Mouse (Mus musculus): Measurements from ENCODE around the gene Fgfr2. TPM values are rescaled to one million over a fixed set of nuclear protein-coding genes. Genes with fewer than 3 reads are reported as not detected.

Gene Fgfr2
- polyA plus RNA-seq, 1 experiment, result 3.0 TPM

GRCm38 (mm10) chr7:131602106-131602505 is 1521.0 kb downstream of the Fgfr2 start:
- Histone ChIP-seq H3K4me1 (ENCODE audit: control insufficient read depth, insufficient read depth, low read length) (peaks cover 1% of the 10 kb centered on the region; the same call in 1 of the 2 replicates), H3K36me3 (ENCODE audit: control insufficient read depth, insufficient read depth, low read length) (no peaks in the 10 kb centered on the region), H3K4me3 (ENCODE audit: control insufficient read depth, low read depth, low read length) (no peak overlapping the region), H3K27ac (ENCODE audit: control insufficient read depth, insufficient read depth, low read depth, low read length) (no peak overlapping the region), H3K27me3 (ENCODE audit: control insufficient read depth, insufficient read depth, low read length) (no peaks in the 10 kb centered on the region)
- TF ChIP-seq POLR2A (IDR thresholded peaks at IDR 0.05; ENCODE audit: control insufficient read depth, low read depth, low read length) (no peak), CTCF (IDR thresholded peaks at IDR 0.05; ENCODE audit: control insufficient read depth, insufficient read depth, insufficient replicate concordance, low read depth, low read length) (no peak)

- no peak overlapping the region for H3K4me3 ChIP-seq (ENCODE audit: control insufficient read depth, low read depth, low read length)
- no peaks in the 10 kb centered on the region for H3K27me3 ChIP-seq (ENCODE audit: control insufficient read depth, insufficient read depth, low read length)
- H3K27ac ChIP-seq (ENCODE audit: control insufficient read depth, insufficient read depth, low read depth, low read length), result no peak overlapping the region
- no peaks in the 10 kb centered on the region for H3K4me1 ChIP-seq (ENCODE audit: control insufficient read depth, insufficient read depth, low read length)
- TF ChIP-seq CTCF (IDR thresholded peaks at IDR 0.05; ENCODE audit: control insufficient read depth, insufficient read depth, insufficient replicate concordance, low read depth, low read length), result no peak
- H3K36me3 ChIP-seq (ENCODE audit: control insufficient read depth, insufficient read depth, low read length), result no peaks in the 10 kb centered on the region
These were observed 1524.7 kb downstream of the Fgfr2 start for GRCm38 (mm10) chr7:131598483-131598824.

DNA sequence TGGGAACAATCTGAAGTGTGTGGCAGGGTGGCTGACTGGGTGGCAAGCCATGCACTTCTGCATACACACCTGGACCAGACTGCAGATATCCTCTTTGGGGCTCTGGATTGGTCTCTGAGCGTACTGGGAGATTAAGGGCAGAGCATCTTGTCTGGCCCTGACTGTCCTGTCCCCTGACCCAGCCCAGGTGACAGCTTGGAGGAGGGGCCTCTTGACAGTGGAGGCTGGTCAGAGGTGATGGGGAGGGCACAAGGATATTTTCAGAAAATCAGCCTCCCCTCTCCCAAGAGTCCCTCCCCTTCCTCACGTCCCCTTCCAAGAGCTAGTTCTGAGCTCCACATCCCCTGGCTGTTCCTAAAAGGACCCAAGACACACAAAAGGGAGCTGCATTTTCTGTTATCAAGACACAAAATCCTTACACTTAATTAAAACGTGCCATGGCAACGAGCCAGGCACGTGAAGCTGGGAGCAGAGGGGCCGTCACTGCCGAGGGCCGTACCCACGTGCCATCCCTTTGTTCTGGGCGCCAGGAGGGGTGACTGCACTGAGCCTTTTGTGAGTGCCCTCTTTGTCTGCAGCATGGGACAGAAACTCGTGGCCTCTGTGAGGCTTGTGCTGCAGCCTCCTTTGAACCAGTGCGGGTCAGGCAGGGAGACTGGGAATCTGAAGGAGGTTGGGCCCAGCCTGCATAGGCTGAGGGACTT is 1525.2 kb downstream of the Fgfr2 start:
- Histone ChIP-seq H3K27me3 (ENCODE audit: control insufficient read depth, insufficient read depth, low read length) (no peaks in the 10 kb centered on the region), H3K4me1 (ENCODE audit: control insufficient read depth, insufficient read depth, low read length) (no peaks in the 10 kb centered on the region), H3K27ac (ENCODE audit: control insufficient read depth, insufficient read depth, low read depth, low read length) (no peak overlapping the region), H3K4me3 (ENCODE audit: control insufficient read depth, low read depth, low read length) (no peak overlapping the region), H3K36me3 (ENCODE audit: control insufficient read depth, insufficient read depth, low read length) (no peaks in the 10 kb centered on the region)
- TF ChIP-seq CTCF (IDR thresholded peaks at IDR 0.05; ENCODE audit: control insufficient read depth, insufficient read depth, insufficient replicate concordance, low read depth, low read length) (no peak), POLR2A (IDR thresholded peaks at IDR 0.05; ENCODE audit: control insufficient read depth, low read depth, low read length) (no peak)

DNA sequence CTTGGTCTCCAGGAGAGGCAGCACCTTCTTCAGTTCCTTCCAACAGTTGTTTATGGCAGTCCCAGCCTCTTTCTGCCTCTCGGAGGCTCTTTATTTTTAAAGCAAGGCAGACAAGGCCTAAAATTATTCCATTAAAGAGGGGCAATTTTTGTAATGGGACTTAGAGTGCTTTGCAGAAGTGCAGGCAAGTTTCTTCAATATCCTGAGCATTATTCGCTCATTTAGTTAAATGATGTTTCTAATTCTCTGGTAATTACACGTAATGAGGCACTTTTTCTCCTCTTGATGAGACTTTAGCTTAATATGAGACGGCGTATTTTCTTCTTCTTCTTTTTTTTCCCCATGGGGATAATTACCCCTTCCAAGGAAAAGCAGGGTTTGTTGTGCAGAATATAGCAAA is 1537.6 kb downstream of the Fgfr2 start:
- Histone ChIP-seq H3K27ac (ENCODE audit: control insufficient read depth, insufficient read depth, low read depth, low read length) (no peak overlapping the region), H3K36me3 (ENCODE audit: control insufficient read depth, insufficient read depth, low read length) (no peaks in the 10 kb centered on the region), H3K4me1 (ENCODE audit: control insufficient read depth, insufficient read depth, low read length) (no peaks in the 10 kb centered on the region), H3K4me3 (ENCODE audit: control insufficient read depth, low read depth, low read length) (no peak overlapping the region), H3K27me3 (ENCODE audit: control insufficient read depth, insufficient read depth, low read length) (no peaks in the 10 kb centered on the region)
- TF ChIP-seq POLR2A (IDR thresholded peaks at IDR 0.05; ENCODE audit: control insufficient read depth, low read depth, low read length) (no peak), CTCF (IDR thresholded peaks at IDR 0.05; ENCODE audit: control insufficient read depth, insufficient read depth, insufficient replicate concordance, low read depth, low read length) (no peak)

- Histone ChIP-seq H3K27me3 (ENCODE audit: control insufficient read depth, insufficient read depth, low read length) (no peaks in the 10 kb centered on the region), H3K4me1 (ENCODE audit: control insufficient read depth, insufficient read depth, low read length) (no peaks in the 10 kb centered on the region), H3K27ac (ENCODE audit: control insufficient read depth, insufficient read depth, low read depth, low read length) (no peak overlapping the region), H3K36me3 (ENCODE audit: control insufficient read depth, insufficient read depth, low read length) (no peaks in the 10 kb centered on the region), H3K4me3 (ENCODE audit: control insufficient read depth, low read depth, low read length) (no peak overlapping the region)
- TF ChIP-seq CTCF (IDR thresholded peaks at IDR 0.05; ENCODE audit: control insufficient read depth, insufficient read depth, insufficient replicate concordance, low read depth, low read length), result no peak
- TF ChIP-seq POLR2A (IDR thresholded peaks at IDR 0.05; ENCODE audit: control insufficient read depth, low read depth, low read length), result no peak
These were observed 1541.0 kb downstream of the Fgfr2 start for GRCm38 (mm10) chr7:131582178-131582577.

DNA sequence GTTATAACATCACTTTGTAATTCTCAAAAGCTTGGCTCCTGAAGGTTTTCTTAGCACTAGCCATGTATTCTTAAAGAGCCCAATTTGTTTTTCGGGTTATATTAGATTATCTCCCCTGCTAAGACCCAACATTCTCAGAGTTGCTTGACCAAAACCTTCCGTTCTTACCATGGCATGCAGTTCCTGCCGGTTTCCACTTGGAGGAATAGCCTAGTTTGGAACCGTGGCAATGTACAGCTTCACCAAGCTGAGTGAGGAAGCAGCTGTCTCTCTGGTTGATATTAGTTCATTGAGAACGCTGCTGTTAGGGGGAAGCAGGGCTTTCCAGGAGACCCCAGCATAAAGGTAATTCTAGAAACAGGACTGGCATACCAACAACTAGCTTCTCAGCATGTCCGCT is 1547.9 kb downstream of the Fgfr2 start:
- no peak for TF ChIP-seq POLR2A (IDR thresholded peaks at IDR 0.05; ENCODE audit: control insufficient read depth, low read depth, low read length)
- TF ChIP-seq CTCF (IDR thresholded peaks at IDR 0.05; ENCODE audit: control insufficient read depth, insufficient read depth, insufficient replicate concordance, low read depth, low read length), result no peak
- H3K4me1 ChIP-seq (ENCODE audit: control insufficient read depth, insufficient read depth, low read length), result no peaks in the 10 kb centered on the region
- no peaks in the 10 kb centered on the region for H3K27me3 ChIP-seq (ENCODE audit: control insufficient read depth, insufficient read depth, low read length)
- no peak overlapping the region for H3K4me3 ChIP-seq (ENCODE audit: control insufficient read depth, low read depth, low read length)
- H3K36me3 ChIP-seq (ENCODE audit: control insufficient read depth, insufficient read depth, low read length), result no peaks in the 10 kb centered on the region
- H3K27ac ChIP-seq (ENCODE audit: control insufficient read depth, insufficient read depth, low read depth, low read length), result no peak overlapping the region

DNA sequence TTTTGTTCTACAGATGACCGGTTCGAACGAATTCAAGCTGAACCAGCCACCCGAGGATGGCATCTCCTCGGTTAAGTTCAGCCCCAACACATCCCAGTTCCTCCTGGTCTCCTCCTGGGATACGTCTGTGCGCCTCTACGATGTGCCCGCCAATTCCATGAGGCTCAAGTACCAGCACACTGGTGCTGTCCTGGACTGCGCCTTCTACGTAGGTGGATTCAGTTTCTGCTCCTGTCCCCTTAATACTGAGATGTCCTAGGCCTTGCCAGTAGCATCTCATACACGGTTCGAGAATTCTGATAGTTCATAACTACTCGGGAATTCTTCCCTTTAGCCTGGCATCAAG is 1562.5 kb downstream of the Fgfr2 start:
- no peak for TF ChIP-seq CTCF (IDR thresholded peaks at IDR 0.05; ENCODE audit: control insufficient read depth, insufficient read depth, insufficient replicate concordance, low read depth, low read length)
- no peak; the same call in 1 of the 2 replicates for TF ChIP-seq POLR2A (IDR thresholded peaks at IDR 0.05; ENCODE audit: control insufficient read depth, low read depth, low read length)
- H3K27me3 ChIP-seq (ENCODE audit: control insufficient read depth, insufficient read depth, low read length), result peaks cover 3% of the 10 kb centered on the region

More for the DNA sequence above, 1562.5 kb downstream of the Fgfr2 start:
- H3K27ac ChIP-seq (ENCODE audit: control insufficient read depth, insufficient read depth, low read depth, low read length), result peak overlapping the region; percentile 97
- peaks cover 7% of the 10 kb centered on the region for H3K4me1 ChIP-seq (ENCODE audit: control insufficient read depth, insufficient read depth, low read length)
- H3K4me3 ChIP-seq (ENCODE audit: control insufficient read depth, low read depth, low read length), result peak overlapping the region; percentile 100
- H3K36me3 ChIP-seq (ENCODE audit: control insufficient read depth, insufficient read depth, low read length), result peaks cover 1% of the 10 kb centered on the region; the same call in 1 of the 2 replicates
